Mouse (Mus musculus): ENCODE results near the gene Ttll5. TPM values are rescaled to one million over a fixed set of nuclear protein-coding genes. Genes with fewer than 3 reads are reported as not detected.

The Ttll5 gene
- total and polyA plus RNA-seq, 3 experiments, result 17.9 to 59.1 (median 40.6) TPM

GRCm38 (mm10) chr12:85974030-85974429 lies 149.6 kb downstream of the Ttll5 start:
- no peak for DNase-seq (ENCODE audit: low spot score)
- no peak overlapping the region for H3K4me3 ChIP-seq (ENCODE audit: low read depth, low read length)

GRCm38 (mm10) chr12:85979996-85980395 lies 155.5 kb downstream of the Ttll5 start:
- Histone ChIP-seq H3K4me1 (ENCODE audit: insufficient read depth, low read depth, low read length) (no peaks in the 10 kb centered on the region), H3K9me3 (replicated peaks) (no peaks in the 10 kb centered on the region), H3K36me3 (replicated peaks) (peaks cover 52% of the 10 kb centered on the region), H3K4me3 (ENCODE audit: low read depth, low read length) (no peak overlapping the region), H3K27me3 (ENCODE audit: insufficient read depth, low read length) (no peaks in the 10 kb centered on the region)
- ATAC-seq (ENCODE audit: extremely low read depth, insufficient number of reproducible peaks, low FRiP score, poor library complexity, severe bottlenecking) (no peak), DNase-seq (ENCODE audit: low spot score) (no peak)
- TF ChIP-seq POLR2AphosphoS5 (IDR thresholded peaks at IDR 0.05; ENCODE audit: insufficient replicate concordance, low read depth, low read length), result no peak
- no peak for TF ChIP-seq CTCF (IDR thresholded peaks at IDR 0.05; ENCODE audit: low read depth, low read length)
- TF ChIP-seq GATA2 (IDR thresholded peaks at IDR 0.05; ENCODE audit: borderline replicate concordance, low read depth, low read length), result no peak
- TF ChIP-seq TAL1 (conservative IDR thresholded peaks at IDR 0.05; ENCODE audit: low read depth, low read length), result no peak
- TF ChIP-seq GATA1 (IDR thresholded peaks at IDR 0.05; ENCODE audit: borderline replicate concordance, low read length), result no peak

More at GRCm38 (mm10) chr12:85974030-85974429, 149.6 kb downstream of the Ttll5 start:
- no peak for ATAC-seq (ENCODE audit: extremely low read depth, insufficient number of reproducible peaks, low FRiP score, poor library complexity, severe bottlenecking)
- TF ChIP-seq TAL1 (conservative IDR thresholded peaks at IDR 0.05; ENCODE audit: low read depth, low read length) (no peak), GATA2 (IDR thresholded peaks at IDR 0.05; ENCODE audit: borderline replicate concordance, low read depth, low read length) (no peak), CTCF (IDR thresholded peaks at IDR 0.05; ENCODE audit: low read depth, low read length) (no peak), GATA1 (IDR thresholded peaks at IDR 0.05; ENCODE audit: borderline replicate concordance, low read length) (no peak), POLR2AphosphoS5 (IDR thresholded peaks at IDR 0.05; ENCODE audit: insufficient replicate concordance, low read depth, low read length) (no peak)
- Histone ChIP-seq H3K36me3 (replicated peaks) (peaks cover 75% of the 10 kb centered on the region), H3K27me3 (ENCODE audit: insufficient read depth, low read length) (no peaks in the 10 kb centered on the region), H3K9me3 (replicated peaks) (no peaks in the 10 kb centered on the region), H3K4me1 (ENCODE audit: insufficient read depth, low read depth, low read length) (peaks cover 32% of the 10 kb centered on the region)

- ATAC-seq (ENCODE audit: extremely low read depth, insufficient number of reproducible peaks, low FRiP score, poor library complexity, severe bottlenecking), result no peak
These were observed 161.1 kb downstream of the Ttll5 start for GRCm38 (mm10) chr12:85985524-85985923.

GRCm38 (mm10) chr12:85986024-85986423 lies 161.6 kb downstream of the Ttll5 start:
- TF ChIP-seq TAL1 (conservative IDR thresholded peaks at IDR 0.05; ENCODE audit: low read depth, low read length), result no peak
- TF ChIP-seq CTCF (IDR thresholded peaks at IDR 0.05; ENCODE audit: low read depth, low read length), result no peak
- no peak for TF ChIP-seq GATA2 (IDR thresholded peaks at IDR 0.05; ENCODE audit: borderline replicate concordance, low read depth, low read length)
- TF ChIP-seq GATA1 (IDR thresholded peaks at IDR 0.05; ENCODE audit: borderline replicate concordance, low read length), result no peak
- TF ChIP-seq POLR2AphosphoS5 (IDR thresholded peaks at IDR 0.05; ENCODE audit: insufficient replicate concordance, low read depth, low read length), result no peak
- Histone ChIP-seq H3K27me3 (ENCODE audit: insufficient read depth, low read length) (no peaks in the 10 kb centered on the region), H3K4me1 (ENCODE audit: insufficient read depth, low read depth, low read length) (no peaks in the 10 kb centered on the region), H3K4me3 (ENCODE audit: low read depth, low read length) (no peak overlapping the region), H3K9me3 (replicated peaks) (no peaks in the 10 kb centered on the region), H3K36me3 (replicated peaks) (peaks cover 46% of the 10 kb centered on the region)
- ATAC-seq (ENCODE audit: extremely low read depth, insufficient number of reproducible peaks, low FRiP score, poor library complexity, severe bottlenecking), result no peak
- DNase-seq (ENCODE audit: low spot score), result no peak

More at GRCm38 (mm10) chr12:85985524-85985923, 161.1 kb downstream of the Ttll5 start:
- no peak for DNase-seq (ENCODE audit: low spot score)
- no peak overlapping the region for H3K4me3 ChIP-seq (ENCODE audit: low read depth, low read length)
- H3K4me1 ChIP-seq (ENCODE audit: insufficient read depth, low read depth, low read length), result no peaks in the 10 kb centered on the region
- peaks cover 44% of the 10 kb centered on the region for H3K36me3 ChIP-seq (replicated peaks)
- TF ChIP-seq POLR2AphosphoS5 (IDR thresholded peaks at IDR 0.05; ENCODE audit: insufficient replicate concordance, low read depth, low read length), result no peak
- TF ChIP-seq CTCF (IDR thresholded peaks at IDR 0.05; ENCODE audit: low read depth, low read length), result no peak
- no peak for TF ChIP-seq GATA2 (IDR thresholded peaks at IDR 0.05; ENCODE audit: borderline replicate concordance, low read depth, low read length)
- H3K9me3 ChIP-seq (replicated peaks), result no peaks in the 10 kb centered on the region
- no peaks in the 10 kb centered on the region for H3K27me3 ChIP-seq (ENCODE audit: insufficient read depth, low read length)

GRCm38 (mm10) chr12:85986540-85987443 lies 162.3 kb downstream of the Ttll5 start:
- no peak overlapping the region for H3K4me3 ChIP-seq (ENCODE audit: low read depth, low read length)
- no peaks in the 10 kb centered on the region for H3K9me3 ChIP-seq (replicated peaks)
- TF ChIP-seq GATA1 (IDR thresholded peaks at IDR 0.05; ENCODE audit: borderline replicate concordance, low read length) (no peak), POLR2AphosphoS5 (IDR thresholded peaks at IDR 0.05; ENCODE audit: insufficient replicate concordance, low read depth, low read length) (no peak), CTCF (IDR thresholded peaks at IDR 0.05; ENCODE audit: low read depth, low read length) (no peak), TAL1 (conservative IDR thresholded peaks at IDR 0.05; ENCODE audit: low read depth, low read length) (no peak), GATA2 (IDR thresholded peaks at IDR 0.05; ENCODE audit: borderline replicate concordance, low read depth, low read length) (no peak)
- no peaks in the 10 kb centered on the region for H3K27me3 ChIP-seq (ENCODE audit: insufficient read depth, low read length)
- ATAC-seq (ENCODE audit: extremely low read depth, insufficient number of reproducible peaks, low FRiP score, poor library complexity, severe bottlenecking), result no peak
- no peaks in the 10 kb centered on the region for H3K4me1 ChIP-seq (ENCODE audit: insufficient read depth, low read depth, low read length)
- DNase-seq (ENCODE audit: low spot score), result no peak
- H3K36me3 ChIP-seq (replicated peaks), result peaks cover 46% of the 10 kb centered on the region

- TF ChIP-seq GATA2 (IDR thresholded peaks at IDR 0.05; ENCODE audit: borderline replicate concordance, low read depth, low read length) (no peak), POLR2AphosphoS5 (IDR thresholded peaks at IDR 0.05; ENCODE audit: insufficient replicate concordance, low read depth, low read length) (no peak), CTCF (IDR thresholded peaks at IDR 0.05; ENCODE audit: low read depth, low read length) (no peak), TAL1 (conservative IDR thresholded peaks at IDR 0.05; ENCODE audit: low read depth, low read length) (no peak), GATA1 (IDR thresholded peaks at IDR 0.05; ENCODE audit: borderline replicate concordance, low read length) (no peak)
- no peak for ATAC-seq (ENCODE audit: extremely low read depth, insufficient number of reproducible peaks, low FRiP score, poor library complexity, severe bottlenecking)
These were observed 163.0 kb downstream of the Ttll5 start for GRCm38 (mm10) chr12:85987444-85987889.

More at GRCm38 (mm10) chr12:85987444-85987889, 163.0 kb downstream of the Ttll5 start:
- Histone ChIP-seq H3K4me3 (ENCODE audit: low read depth, low read length) (no peak overlapping the region), H3K36me3 (replicated peaks) (peaks cover 52% of the 10 kb centered on the region), H3K27me3 (ENCODE audit: insufficient read depth, low read length) (no peaks in the 10 kb centered on the region), H3K4me1 (ENCODE audit: insufficient read depth, low read depth, low read length) (no peaks in the 10 kb centered on the region), H3K9me3 (replicated peaks) (no peaks in the 10 kb centered on the region)
- no peak for DNase-seq (ENCODE audit: low spot score)
